Mouse (Mus musculus): Measurements from ENCODE around the gene P3h3.

GRCm38 (mm10) chr6:124874348-124874747 is 16.8 kb upstream of the P3h3 start:
- no peak for TF ChIP-seq CEBPB (IDR thresholded peaks at IDR 0.05; ENCODE audit: low read depth)
- TF ChIP-seq CTCF (IDR thresholded peaks at IDR 0.05; ENCODE audit: control insufficient read depth, insufficient read depth, insufficient read length), result no peak
- no peak for TF ChIP-seq MAX (IDR thresholded peaks at IDR 0.05)

All from C2C12 (cell line).